Mouse (Mus musculus): ENCODE data around the gene Ermap.
A peak's percentile ranks its signal among the peaks of the same experiment; 100 is the strongest.

The Ermap gene

GRCm38 (mm10) chr4:119183525-119183924 lies 6.3 kb downstream of the Ermap start:
- no peak for DNase-seq

- no peak for DNase-seq
Observed at GRCm38 (mm10) chr4:119181456-119181855, 8.4 kb downstream of the Ermap start.

GRCm38 (mm10) chr4:119180133-119180707 lies 9.6 kb downstream of the Ermap start:
- no peak for DNase-seq

- no peak for DNase-seq
Observed at GRCm38 (mm10) chr4:119178331-119178730, 11.5 kb downstream of the Ermap start.

- no peak for DNase-seq
Observed at GRCm38 (mm10) chr4:119177702-119178101, 12.1 kb downstream of the Ermap start.

GRCm38 (mm10) chr4:119173851-119174453 lies 15.9 kb downstream of the Ermap start, which contains the start of gene Zfp691:
Zfp691 (minus strand) TSS chr4:119174195.
- DNase-seq: peak; percentile 96

- no peak for DNase-seq
Observed at GRCm38 (mm10) chr4:119172919-119173650, 16.7 kb downstream of the Ermap start.

GRCm38 (mm10) chr4:119167663-119168062 lies 22.1 kb downstream of the Ermap start:
- peak; percentile 79 for DNase-seq

- no peak for DNase-seq
Observed at GRCm38 (mm10) chr4:119167068-119167467, 22.7 kb downstream of the Ermap start.

GRCm38 (mm10) chr4:119165916-119166315 lies 23.9 kb downstream of the Ermap start:
- DNase-seq: no peak

GRCm38 (mm10) chr4:119162990-119163389 lies 26.8 kb downstream of the Ermap start:
- no peak for DNase-seq

GRCm38 (mm10) chr4:119161358-119161757 lies 28.5 kb downstream of the Ermap start:
- no peak for DNase-seq

GRCm38 (mm10) chr4:119157891-119158290 lies 31.9 kb downstream of the Ermap start:
- DNase-seq: no peak

- DNase-seq: no peak
Observed at GRCm38 (mm10) chr4:119157186-119157585, 32.6 kb downstream of the Ermap start.

GRCm38 (mm10) chr4:119148741-119149140 lies 41.1 kb downstream of the Ermap start:
- DNase-seq: no peak

GRCm38 (mm10) chr4:119147347-119147746 lies 42.5 kb downstream of the Ermap start:
- DNase-seq: no peak

- no peak for DNase-seq
Observed at GRCm38 (mm10) chr4:119146816-119147215, 43.0 kb downstream of the Ermap start.

GRCm38 (mm10) chr4:119142230-119142871 lies 47.5 kb downstream of the Ermap start:
- no peak for DNase-seq

- no peak for DNase-seq
Observed at GRCm38 (mm10) chr4:119141191-119141590, 48.6 kb downstream of the Ermap start.

- DNase-seq: no peak
Observed at GRCm38 (mm10) chr4:119140126-119140525, 49.7 kb downstream of the Ermap start.

GRCm38 (mm10) chr4:119138776-119139175 lies 51.0 kb downstream of the Ermap start:
- no peak for DNase-seq

GRCm38 (mm10) chr4:119138171-119138570 lies 51.6 kb downstream of the Ermap start:
- DNase-seq: peak; percentile 91

- no peak for DNase-seq
Observed at GRCm38 (mm10) chr4:119137313-119137712, 52.5 kb downstream of the Ermap start.

- DNase-seq: no peak
Observed at GRCm38 (mm10) chr4:119133860-119134259, 56.0 kb downstream of the Ermap start.
